Mouse (Mus musculus) heart, postnatal 25 days (tissue): ENCODE results near the gene 9930104L06Rik. TPM values are rescaled to one million over a fixed set of nuclear protein-coding genes. Genes with fewer than 3 reads are reported as not detected.
A peak's percentile ranks its signal among the peaks of the same experiment; 100 is the strongest.
"Not testable (repeated sequence)": the region's sequence is repeated elsewhere in the genome, so short reads cannot be mapped to it uniquely, and the experiment has no call there.

Source experiments
- DNase-seq: peaks from one replicate; pipeline ENCODE4 v3.0.0; 2022; ENCODE audit warnings: low spot score
- intact Hi-C: fragments of 180-260 bp; cut with DNase I; formaldehyde crosslinking; loops from one replicate; pipeline ENCODE4 v1.15.1; 2025
- total RNA-seq, 2 experiments: library from RNA; stranded (reverse); gene quantifications; 2 replicates each; pipeline ENCODE4 v1.2.3; 2021

Gene 9930104L06Rik
- total RNA-seq, result 1 to 10 TPM; 7.4 to 7.9 TPM

DNA sequence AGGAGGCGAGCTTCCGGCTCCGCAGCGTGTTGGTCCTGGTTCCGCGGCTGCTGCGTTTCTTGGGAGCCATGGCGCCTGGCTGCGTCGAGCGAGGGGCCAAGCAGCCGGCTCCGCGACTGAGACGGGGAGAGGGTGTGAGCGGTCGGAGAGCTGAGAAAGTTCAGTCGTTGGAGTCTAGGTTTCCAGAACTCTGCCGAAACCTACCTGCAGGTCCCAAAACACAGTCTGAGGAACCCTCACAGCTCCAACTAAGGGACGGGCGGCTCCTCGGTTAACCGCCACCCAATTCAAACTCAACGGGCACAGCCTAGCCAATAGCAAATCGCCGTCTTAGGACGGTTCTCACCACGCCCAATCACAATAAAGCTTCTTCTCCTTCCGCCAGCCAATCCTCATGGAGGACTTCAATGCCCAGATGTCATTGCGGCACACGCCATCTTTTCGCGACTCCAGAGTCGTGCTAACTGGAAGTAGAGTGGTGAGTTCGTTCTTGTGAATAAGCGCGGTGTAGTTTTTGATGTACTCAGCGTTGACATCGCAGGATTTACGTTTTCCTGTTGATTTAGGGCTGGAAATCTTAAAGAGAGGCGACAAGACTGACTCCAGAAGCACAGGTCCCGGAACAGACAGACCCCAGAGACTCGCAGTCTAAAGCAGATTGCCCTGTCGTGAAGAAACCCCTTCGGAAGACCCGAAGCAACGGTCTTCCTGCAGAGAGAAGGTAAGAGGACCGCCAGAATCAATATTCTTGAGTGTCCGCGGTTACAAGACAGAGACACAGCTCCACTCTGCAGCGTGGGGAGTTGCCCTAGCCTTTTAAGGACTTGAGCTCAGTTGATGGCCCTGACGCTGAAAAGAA lies at the start of gene 9930104L06Rik:
Gene 9930104L06Rik (plus strand): TSS at position 436 of the 859 bp plus-strand sequence.
- peak; percentile 89 for DNase-seq
- intact Hi-C loops, result loop anchor here (5.0 kb wide), 1 partner anchor 75 kb away; the partner anchor contains the start of gene Maneal

DNA sequence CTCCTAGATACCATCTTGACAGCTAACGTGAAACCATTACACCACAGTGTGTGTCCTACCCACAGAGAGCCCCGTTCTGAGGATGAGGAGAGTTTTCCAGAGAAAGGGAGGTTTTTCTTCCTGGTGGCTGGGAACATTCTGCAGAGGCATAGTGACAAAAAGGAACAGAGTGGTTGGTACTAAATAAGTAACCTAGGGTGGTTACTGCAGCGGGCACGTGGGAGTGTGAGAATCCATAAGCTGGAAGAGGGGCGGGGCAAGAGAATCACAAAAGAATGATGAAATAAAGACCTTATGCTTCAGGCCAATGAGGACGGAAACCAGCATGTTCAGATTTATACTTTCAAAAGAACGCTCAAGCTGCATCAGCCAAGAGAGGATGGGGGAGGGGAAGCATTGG lies 48.1 kb upstream of the 9930104L06Rik start:
- no peak for DNase-seq
- intact Hi-C loops, result no loop called here

DNA sequence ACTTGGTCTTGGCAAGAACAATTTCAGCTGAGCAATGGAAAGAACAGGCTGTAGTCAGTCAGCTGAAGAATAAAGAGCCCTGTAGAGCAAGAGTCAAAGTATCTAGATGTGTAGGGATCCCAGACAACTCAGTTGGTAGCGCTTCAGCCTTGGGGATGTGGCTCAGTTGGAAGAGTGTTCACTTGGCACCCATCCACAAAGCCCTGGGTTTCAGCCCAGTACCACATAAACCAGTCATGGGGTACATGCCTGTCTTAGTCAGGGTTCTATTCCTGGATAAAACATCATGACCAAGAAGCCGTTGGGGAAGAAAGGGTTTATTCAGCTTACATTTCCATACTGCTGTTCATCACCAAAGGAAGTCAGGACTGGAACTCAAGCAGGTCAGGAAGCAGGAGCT lies 46.9 kb upstream of the 9930104L06Rik start:
- intact Hi-C loops, result no loop called here
- DNase-seq, result no peak

GRCm38 (mm10) chr4:124890831-124891230 lies 46.0 kb upstream of the 9930104L06Rik start:
- DNase-seq, result no peak
- intact Hi-C loops, result no loop called here

- intact Hi-C loops, result no loop called here
- no peak for DNase-seq
Measured at GRCm38 (mm10) chr4:124893769-124894168, 43.1 kb upstream of the 9930104L06Rik start.

GRCm38 (mm10) chr4:124894508-124895428 lies 42.1 kb upstream of the 9930104L06Rik start:
- intact Hi-C loops, result no loop called here
- DNase-seq, result no peak

- DNase-seq, result no peak
- intact Hi-C loops, result no loop called here
Measured at GRCm38 (mm10) chr4:124898428-124898827, 38.4 kb upstream of the 9930104L06Rik start.

- DNase-seq, result no peak
- intact Hi-C loops, result no loop called here
Measured at GRCm38 (mm10) chr4:124899906-124900305, 36.9 kb upstream of the 9930104L06Rik start.

GRCm38 (mm10) chr4:124905417-124905816 lies 31.4 kb upstream of the 9930104L06Rik start:
- intact Hi-C loops, result no loop called here
- DNase-seq, result no peak

- intact Hi-C loops, result no loop called here
- DNase-seq, result no peak
Measured at GRCm38 (mm10) chr4:124905971-124906822, 30.7 kb upstream of the 9930104L06Rik start.

GRCm38 (mm10) chr4:124928102-124928501 lies 8.7 kb upstream of the 9930104L06Rik start:
- intact Hi-C loops, result no loop called here
- no peak for DNase-seq

- DNase-seq, result not testable (repeated sequence)
- intact Hi-C loops, result loop anchor here (5.0 kb wide), 1 partner anchor 77 kb away; the partner anchor contains the start of gene Maneal
Measured at GRCm38 (mm10) chr4:124939211-124939610, 2.4 kb downstream of the 9930104L06Rik start, which contains the start of gene Cdca8. Gene Cdca8 (minus strand): TSS chr4:124939311.

- intact Hi-C loops, result loop anchor here (1.0 kb wide), 2 partner anchors 116 to 156 kb away; no protein-coding TSS in a partner anchor
- DNase-seq, result no peak
Measured at GRCm38 (mm10) chr4:124943022-124943421, 6.2 kb downstream of the 9930104L06Rik start.

DNA sequence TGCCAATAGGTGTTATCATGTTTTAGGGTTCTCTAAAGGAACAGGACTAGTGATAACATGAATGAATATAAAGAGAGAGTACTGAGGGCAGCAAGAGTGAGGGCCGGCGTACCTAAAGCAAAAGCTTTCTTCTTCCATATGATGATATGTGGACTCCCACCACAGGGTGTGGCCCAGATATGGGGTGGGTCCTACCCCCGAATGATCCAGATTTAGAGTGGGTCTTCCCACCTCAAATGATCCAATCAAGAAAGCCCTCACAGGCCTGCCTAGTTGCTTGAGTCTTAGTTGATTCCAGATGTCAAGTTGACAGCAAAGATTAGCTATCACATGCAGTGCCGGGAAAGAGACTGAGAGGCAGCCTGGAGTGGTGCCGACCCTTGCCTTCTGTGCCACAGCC lies 6.9 kb downstream of the 9930104L06Rik start:
- no peak for DNase-seq
- intact Hi-C loops, result loop anchor here (1.0 kb wide), 2 partner anchors 116 to 156 kb away; no protein-coding TSS in a partner anchor

DNA sequence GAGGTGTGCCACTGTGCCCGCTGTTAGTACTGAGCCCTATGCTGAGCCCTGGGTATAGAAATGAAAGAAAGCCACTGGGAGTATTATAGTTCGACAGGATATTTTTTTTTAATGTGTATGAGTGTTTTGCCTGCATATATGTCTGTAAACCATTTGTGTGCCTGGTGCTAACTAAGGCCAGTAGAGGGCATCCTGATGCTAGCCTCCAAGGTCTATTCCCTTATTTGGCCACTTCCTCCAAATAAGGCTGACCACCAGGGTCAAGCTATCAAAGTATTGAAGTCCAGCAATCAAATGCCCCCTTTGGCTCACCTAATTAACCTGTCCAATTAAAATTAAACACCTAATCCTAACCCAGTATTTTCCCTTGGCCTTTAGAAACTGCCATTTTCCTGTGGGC lies 8.1 kb downstream of the 9930104L06Rik start:
- intact Hi-C loops, result no loop called here

GRCm38 (mm10) chr4:124949488-124949887 lies 12.6 kb downstream of the 9930104L06Rik start:
- intact Hi-C loops, result no loop called here
- no peak for DNase-seq

More for the DNA sequence above, 8.1 kb downstream of the 9930104L06Rik start:
- DNase-seq, result no peak

DNA sequence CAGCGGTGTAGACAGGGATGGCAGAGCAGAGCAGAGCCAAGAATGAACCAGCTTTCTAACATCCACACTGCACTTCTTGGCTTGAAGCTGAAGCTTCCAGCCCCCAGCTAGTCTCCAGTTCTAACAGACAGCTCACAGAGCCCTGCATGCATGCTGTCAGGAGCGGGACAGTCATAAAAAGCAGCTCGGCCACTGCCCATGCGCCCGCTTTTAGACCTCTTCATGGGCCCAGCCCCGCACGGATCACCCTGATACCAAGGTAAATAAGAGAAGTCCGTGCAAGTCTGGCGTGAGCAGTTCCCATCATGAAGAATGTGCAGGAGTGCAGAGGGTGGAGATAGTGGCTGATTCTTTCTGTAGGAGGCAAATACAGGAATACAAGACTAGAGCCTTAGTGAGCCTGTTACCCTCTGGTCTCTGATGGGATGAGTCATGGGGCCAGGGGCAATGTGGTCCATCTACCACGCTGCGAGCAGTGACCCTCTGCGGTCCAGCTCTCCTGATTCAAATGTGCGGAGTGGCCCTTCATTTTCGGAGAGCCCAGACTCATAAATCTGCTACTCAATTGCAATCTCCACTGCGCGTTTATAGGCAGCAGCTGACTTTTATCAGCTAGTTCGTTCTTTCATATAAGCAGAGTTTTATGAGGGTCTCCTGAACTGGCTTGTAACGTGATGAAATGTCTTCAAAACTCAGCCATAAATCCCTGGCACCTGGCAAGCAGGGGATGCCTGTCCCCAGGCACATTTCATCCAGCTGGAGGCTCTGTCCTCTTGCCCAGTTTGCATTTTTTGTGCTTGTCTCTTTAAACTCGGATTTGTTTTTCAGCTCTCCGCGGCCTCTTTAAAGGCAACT lies 13.6 kb downstream of the 9930104L06Rik start:
- intact Hi-C loops, result no loop called here
- no peak for DNase-seq

GRCm38 (mm10) chr4:124951036-124951433 lies 14.2 kb downstream of the 9930104L06Rik start:
- intact Hi-C loops, result no loop called here
- DNase-seq, result no peak
